Mouse (Mus musculus) C2C12 (cell line): ENCODE measurements around the gene 1700008O03Rik.

Source experiments
- CTCF ChIP-seq: IDR thresholded peaks from one replicate; pipeline ENCODE4 v1.5.1; 2011; ENCODE audit not compliant: control insufficient read depth, insufficient read depth, insufficient read length
- MAX ChIP-seq: IDR thresholded peaks from one replicate; pipeline ENCODE4 v1.6.1; 2011; ENCODE audit warnings: mild to moderate bottlenecking, control low read depth
- MYOD1 ChIP-seq: IDR thresholded peaks from one replicate; pipeline ENCODE4 v1.6.1; 2011; ENCODE audit warnings: low read depth; ENCODE audit not compliant: control insufficient read depth, insufficient read length

DNA sequence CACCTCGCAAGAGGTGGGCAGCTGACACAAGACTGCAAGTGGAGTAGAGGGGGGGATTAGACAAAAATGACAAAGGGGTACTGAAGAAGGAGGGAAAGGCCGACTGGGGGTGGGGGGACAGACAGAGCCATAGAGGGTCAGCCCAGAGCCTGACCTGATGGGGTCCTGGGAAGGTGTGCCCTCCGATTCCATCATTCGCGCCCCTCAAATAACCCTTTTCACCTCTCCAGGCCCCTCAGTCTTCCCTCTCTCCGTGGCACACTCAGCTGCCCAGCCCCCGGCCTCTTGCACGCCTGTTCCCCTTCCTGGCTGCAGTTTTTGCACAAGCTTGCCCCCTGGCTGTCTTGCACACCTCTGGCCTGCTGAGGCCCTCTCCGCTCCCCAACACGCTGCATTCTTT lies 28.1 kb downstream of the 1700008O03Rik start:
- no peak for TF ChIP-seq CTCF
- no peak for TF ChIP-seq MAX
- no peak for TF ChIP-seq MYOD1
